Mouse (Mus musculus) adrenal gland, postnatal 14 days (tissue): ENCODE data around the gene Chrna10. TPM values are rescaled to one million over a fixed set of nuclear protein-coding genes. Genes with fewer than 3 reads are reported as not detected.

Experiments used
- DNase-seq: peaks from one replicate; pipeline ENCODE4 v3.0.0; 2021; ENCODE audit warnings: mixed read lengths
- total RNA-seq: library from RNA; stranded (reverse); gene quantifications from 2 replicates; pipeline ENCODE4 v1.2.3, GENCODE M21; 2021

The Chrna10 gene
- total RNA-seq, 1 experiment from 2014 or later: not detected

GRCm38 (mm10) chr7:102081784-102082183 lies 34.8 kb downstream of the Chrna10 start:
- no peak for DNase-seq

GRCm38 (mm10) chr7:102080311-102080710 lies 36.3 kb downstream of the Chrna10 start:
- no peak for DNase-seq

- DNase-seq: peak; percentile 50
Observed at GRCm38 (mm10) chr7:102078517-102078916, 38.1 kb downstream of the Chrna10 start.

- DNase-seq: peak; percentile 43
Observed at GRCm38 (mm10) chr7:102076714-102077296, 39.8 kb downstream of the Chrna10 start.

- no peak for DNase-seq
Observed at GRCm38 (mm10) chr7:102066363-102066762, 50.3 kb downstream of the Chrna10 start.

- peak; percentile 97 for DNase-seq
Observed at GRCm38 (mm10) chr7:102065046-102065891, 51.4 kb downstream of the Chrna10 start, which contains the start of the genes Rnf121, Xndc1 and Xntrpc. Gene Rnf121 (minus strand): TSS chr7:102065469. Gene Xndc1 (plus strand): TSS chr7:102065511. Gene Xntrpc (plus strand): TSS chr7:102065713.

GRCm38 (mm10) chr7:102064655-102065045 lies 52.0 kb downstream of the Chrna10 start:
- DNase-seq: no peak

- no peak for DNase-seq
Observed at GRCm38 (mm10) chr7:102063891-102064290, 52.7 kb downstream of the Chrna10 start.

DNA sequence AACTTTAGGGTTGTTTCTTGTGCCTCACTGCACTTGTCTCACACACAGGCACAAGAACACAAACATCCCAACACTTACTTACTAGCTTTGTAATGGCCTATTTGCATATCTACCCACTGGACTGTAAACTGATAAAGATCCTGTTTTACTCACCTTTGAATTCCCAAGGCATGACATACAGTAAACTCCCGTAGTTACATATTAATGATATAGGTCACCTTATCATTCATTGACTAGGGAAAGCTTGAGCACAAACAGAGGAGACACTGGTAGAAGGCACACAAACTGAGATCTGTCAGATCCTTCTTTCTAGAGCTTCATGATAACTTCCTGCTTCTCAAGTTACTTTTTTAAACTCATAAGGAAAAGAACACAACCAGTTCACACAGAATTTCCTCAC lies 54.4 kb downstream of the Chrna10 start:
- DNase-seq: no peak

DNA sequence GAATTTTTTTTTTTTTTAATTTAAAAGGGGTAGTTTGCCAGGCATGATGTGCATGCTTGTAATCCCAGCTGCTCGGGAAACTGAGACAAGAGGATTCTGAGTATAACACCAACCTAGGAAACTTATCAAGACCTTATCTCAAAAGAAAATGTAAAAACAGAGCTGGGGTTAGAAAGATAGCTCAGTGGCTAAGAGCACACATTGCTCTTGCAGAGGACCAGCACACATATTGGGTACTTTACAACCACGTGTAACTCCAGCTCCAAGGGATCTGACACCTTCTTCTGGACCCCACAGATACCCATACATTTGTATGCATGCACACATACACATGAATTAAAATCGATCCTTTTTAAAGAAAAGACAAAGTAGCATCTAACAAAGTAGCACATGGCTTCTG lies 55.3 kb downstream of the Chrna10 start:
- no peak for DNase-seq

Other genes with a start within 250 kb of the Chrna10 start
- gene Folr1, start 246.0 kb downstream of the Chrna10 start, total RNA-seq: 2.6 and 3.0 TPM in 2 replicates
- 116 and 118 TPM in 2 replicates for gene Lamtor1, start 210.9 kb downstream of the Chrna10 start, total RNA-seq
- not detected in 2 replicates for gene Tomt, start 210.5 kb downstream of the Chrna10 start, total RNA-seq
- 6.0 and 7.3 TPM in 2 replicates for gene Lrrc51, start 182.9 kb downstream of the Chrna10 start, total RNA-seq
- 154 and 164 TPM in 2 replicates for gene Numa1, start 182.7 kb downstream of the Chrna10 start, total RNA-seq
- gene Il18bp, start 98.1 kb downstream of the Chrna10 start, total RNA-seq: 5.6 and 5.8 TPM in 2 replicates
- gene Rnf121, start 51.4 kb downstream of the Chrna10 start, total RNA-seq: 30.4 and 32.0 TPM in 2 replicates
- 12.1 and 17.2 TPM in 2 replicates for gene Xndc1, start 51.3 kb downstream of the Chrna10 start, total RNA-seq
- gene Xntrpc, start 51.1 kb downstream of the Chrna10 start, total RNA-seq: 1.2 and 1.5 TPM in 2 replicates
- gene Trpc2, start 33.7 kb downstream of the Chrna10 start, total RNA-seq: not detected in 2 replicates
- gene Art1, start 15.1 kb downstream of the Chrna10 start, total RNA-seq: not detected in 2 replicates
- gene Art5, start 7.3 kb downstream of the Chrna10 start, total RNA-seq: 0.44 TPM in 1 of 2 replicates, not detected in the other
- gene Nup98, start 93.3 kb upstream of the Chrna10 start, total RNA-seq: 56.4 and 61.3 TPM in 2 replicates
- 75.7 and 87.8 TPM in 2 replicates for gene Pgap2, start 93.4 kb upstream of the Chrna10 start, total RNA-seq
- 53.6 and 63.5 TPM in 2 replicates for gene Rhog, start 139.2 kb upstream of the Chrna10 start, total RNA-seq
- 71.0 and 88.3 TPM in 2 replicates for gene Stim1, start 151.0 kb upstream of the Chrna10 start, total RNA-seq